Mouse (Mus musculus) thymus, postnatal 36 days (tissue): ENCODE data around the gene Acmsd.

Experiments
- DNase-seq, 2 experiments: peaks; one replicate each; pipeline ENCODE4 v3.0.0; 2022; ENCODE audit warnings: mixed read lengths in 2 of 2

Gene Acmsd

DNA sequence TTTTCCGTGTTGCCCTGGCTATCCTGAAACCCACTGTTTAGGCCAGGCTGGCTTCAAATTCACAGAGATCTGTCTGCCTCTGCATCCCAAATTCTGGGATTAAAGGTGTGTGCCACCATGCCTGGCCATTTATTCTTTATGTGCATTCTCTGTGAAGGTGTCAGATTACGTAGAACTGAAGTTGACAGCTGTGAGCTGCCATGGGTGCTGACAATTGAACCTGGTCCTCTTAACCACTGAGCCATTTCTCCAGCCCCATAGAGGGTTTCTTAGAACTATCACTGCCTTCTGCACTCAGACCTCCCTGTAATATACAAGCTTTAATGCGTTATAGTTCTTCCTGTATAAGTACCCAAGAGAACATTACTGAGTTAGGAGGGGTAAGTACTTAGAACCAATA, 49.4 kb downstream of the Acmsd start:
- no peak for DNase-seq

DNA sequence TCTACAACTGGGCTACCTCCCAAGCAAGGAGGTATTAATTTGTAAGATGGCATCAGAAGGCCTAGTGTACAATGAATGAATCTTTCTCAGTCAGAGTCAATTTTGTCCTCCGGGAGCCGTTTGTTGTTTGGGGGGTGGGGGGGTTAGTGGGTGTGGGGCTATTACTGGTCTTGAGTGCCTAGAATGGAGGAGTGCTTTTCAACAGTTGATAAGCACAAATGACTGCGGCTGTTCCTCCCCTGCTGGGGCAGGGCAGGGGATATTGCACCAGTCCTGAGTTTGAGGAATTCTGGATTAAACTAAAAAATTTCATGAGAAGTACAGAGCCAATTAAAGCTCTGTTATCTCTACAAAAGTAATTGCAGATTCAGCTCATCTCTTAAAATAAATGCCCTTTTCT, 50.9 kb downstream of the Acmsd start:
- DNase-seq = no peak

DNA sequence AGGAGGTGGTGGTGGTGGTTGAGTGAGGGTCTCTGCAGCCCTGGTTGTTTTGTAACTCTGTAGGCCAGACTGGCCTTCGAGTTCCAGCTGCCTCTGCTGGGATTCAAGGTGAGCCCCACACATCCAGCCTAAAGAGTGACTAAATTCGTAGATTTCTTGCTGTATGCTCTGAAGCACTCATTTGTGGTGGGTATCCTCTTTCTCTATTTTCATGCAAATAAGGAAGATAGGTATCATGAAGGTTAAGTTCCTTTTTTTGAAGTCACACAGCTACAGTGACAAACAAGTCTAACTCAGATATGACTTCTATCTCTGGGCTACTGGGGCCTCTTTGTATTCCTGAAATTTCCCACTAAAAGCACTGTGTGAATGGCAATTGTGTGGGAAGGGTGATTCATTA, 51.6 kb downstream of the Acmsd start:
- DNase-seq = no peak

DNA sequence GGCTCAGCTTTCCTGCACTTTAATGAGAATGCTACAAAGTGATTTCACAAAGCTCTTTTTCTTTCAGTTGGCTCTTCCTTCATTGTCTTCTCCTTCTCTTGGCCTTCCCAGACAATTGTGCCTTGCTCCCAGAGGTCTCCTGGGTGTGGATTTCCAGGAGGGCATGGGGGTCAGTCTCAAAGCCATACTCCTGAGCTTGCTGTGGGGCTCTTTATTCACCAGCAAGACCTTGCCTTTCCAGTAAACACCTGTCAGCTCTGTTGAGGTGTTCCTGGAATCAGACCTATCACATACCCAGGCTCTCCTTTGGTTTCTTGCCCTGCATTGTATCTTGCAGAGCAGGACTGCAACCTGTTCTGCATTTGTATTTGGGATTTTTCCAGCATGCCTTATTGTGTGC, 54.6 kb downstream of the Acmsd start:
- DNase-seq = no peak

DNA sequence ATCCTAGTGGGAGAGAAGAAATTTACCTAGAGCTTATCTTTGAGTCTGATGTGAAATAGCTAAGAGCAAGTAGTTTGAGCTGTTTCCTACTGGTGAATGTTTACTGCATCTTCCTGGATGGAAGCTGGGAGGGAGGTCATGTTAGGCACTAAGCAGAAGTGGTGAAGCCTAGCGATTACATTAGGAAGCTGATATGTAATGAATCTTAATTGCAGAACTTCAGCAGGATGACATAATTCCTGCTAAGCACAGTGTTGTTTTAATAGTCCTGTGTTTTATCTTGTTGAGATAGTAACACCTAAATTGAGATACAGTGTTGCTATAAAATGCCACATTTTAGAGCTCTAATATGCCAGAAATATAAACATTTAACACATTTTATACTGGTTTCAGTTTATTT, 56.7 kb downstream of the Acmsd start:
- no peak for DNase-seq

DNA sequence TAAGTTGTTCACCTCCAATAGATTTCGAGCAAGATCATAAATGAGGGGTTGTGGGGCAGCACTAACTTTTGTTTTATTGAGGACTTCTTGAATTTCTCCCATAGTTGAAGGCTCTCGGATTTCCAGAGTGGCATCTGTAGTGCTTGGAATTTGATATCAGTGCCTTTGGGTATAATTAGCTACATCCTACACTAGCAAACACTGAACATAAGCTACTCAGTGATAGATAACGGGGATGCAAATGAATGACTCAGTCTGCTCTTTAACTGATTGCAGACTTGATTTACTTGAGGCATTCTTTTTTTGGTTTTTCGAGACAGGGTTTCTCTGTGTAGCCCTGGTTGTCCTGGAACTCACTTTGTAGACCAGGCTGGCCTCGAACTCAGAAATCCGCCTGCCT, 59.7 kb downstream of the Acmsd start:
- no peak for DNase-seq

DNA sequence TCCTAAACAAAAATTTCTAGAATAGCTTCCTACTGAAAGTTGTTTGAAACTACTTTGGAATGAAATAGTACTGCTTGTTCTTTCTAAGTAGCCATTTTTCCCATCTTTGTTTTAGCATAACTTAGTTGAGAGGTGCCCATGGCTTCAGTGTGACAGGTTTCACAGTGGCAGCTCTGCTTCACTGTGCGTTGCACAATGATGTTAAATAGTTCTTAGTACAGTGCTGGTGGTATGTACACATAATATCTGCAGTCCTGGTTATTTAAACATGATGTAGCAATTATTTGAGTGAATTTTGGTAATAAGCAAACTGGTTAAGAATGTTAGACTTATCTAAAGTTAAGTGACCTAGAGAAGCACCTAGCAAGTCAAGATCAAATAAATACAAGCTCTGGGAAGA, 64.2 kb downstream of the Acmsd start:
- no peak for DNase-seq

DNA sequence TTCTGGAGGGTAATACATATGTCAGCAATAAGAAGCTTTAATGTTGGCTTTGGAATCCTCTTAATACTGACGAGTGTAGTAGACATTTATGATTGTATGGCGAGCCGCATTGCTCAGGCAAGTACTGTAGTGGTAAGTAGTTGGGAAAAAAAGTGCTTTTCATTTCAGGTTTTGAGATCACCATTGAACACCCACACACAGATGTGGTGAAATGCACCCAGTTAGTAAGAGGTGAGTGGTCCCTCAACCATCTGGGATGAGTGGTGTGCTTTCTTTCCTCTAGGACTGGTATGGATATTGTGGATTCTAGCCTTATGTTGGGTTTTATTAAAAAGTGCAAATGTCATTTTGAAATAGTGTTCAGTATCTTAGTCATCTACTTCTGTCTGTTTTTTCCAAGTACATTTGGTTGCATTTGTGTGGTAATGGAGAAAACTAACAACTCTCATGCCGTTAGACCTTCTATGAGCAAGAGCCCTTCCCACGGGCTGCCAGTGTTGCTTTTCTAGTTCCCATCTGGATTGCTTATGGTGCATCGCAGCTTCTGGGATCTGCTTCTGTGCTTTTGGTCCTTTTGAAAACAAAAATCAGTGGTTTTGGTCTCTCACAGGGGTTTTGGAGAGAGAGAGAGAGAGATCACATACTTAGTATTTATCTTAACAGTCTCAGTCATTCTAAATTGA, 66.0 kb downstream of the Acmsd start:
- DNase-seq = no peak

DNA sequence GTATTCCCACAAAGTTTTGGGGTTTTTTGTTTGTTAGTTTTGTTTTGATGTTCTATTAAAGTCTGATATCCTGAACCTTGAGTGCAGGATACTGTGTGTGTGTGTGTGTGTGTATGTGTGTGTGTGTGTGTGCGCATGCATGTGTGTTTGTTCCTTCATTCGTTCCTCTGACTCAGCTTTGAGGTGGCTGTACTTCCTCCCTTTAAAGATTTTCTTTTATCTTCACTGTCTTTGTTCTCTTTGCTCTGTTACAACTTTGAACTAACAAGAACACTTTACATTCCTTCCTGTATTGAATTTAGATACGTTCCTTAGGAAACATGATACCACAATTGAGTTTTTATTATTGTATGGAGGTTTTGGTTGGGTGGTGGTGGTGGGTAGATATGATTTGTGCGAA, 67.1 kb downstream of the Acmsd start:
- peak; percentile 15 to 26 for DNase-seq

DNA sequence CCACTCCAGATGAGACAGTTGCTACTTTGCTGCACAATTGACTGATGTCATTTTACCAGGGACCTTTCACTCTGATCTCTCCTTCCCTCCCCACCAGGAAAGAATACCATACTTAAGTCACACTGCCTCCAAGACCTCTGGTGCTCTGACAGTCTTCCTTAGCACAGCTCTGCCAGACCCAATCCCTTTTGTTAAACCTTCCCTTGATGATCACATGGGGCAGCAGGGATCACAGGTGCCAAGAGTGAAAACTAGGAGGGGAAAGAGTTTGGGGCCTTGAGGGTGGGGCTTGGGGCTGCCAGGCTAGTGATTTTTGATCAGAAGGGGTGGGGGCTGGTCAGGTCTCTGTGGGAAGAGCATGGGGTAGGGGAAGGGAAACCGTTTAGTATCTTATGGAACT, 67.5 kb downstream of the Acmsd start:
- DNase-seq = no peak

DNA sequence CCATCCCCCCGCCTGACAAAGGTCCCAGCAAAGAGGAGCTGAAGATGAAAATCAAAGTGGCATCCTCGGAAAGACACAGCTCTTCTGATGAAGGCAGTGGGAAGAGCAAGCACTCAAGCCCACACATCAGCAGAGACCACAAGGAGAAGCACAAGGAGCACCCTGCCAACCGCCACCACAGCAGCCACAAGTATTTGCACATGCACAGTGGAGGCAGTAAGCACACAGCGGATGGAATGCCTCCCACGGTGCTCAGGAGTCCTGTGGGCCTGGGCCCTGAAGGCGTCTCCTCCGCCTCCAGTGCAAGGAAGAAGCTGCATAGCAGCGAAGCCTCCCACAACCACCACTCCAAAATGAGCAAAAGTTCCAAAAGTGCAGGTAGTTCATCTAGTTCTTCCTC, 73.7 kb downstream of the Acmsd start:
- no peak for DNase-seq

DNA sequence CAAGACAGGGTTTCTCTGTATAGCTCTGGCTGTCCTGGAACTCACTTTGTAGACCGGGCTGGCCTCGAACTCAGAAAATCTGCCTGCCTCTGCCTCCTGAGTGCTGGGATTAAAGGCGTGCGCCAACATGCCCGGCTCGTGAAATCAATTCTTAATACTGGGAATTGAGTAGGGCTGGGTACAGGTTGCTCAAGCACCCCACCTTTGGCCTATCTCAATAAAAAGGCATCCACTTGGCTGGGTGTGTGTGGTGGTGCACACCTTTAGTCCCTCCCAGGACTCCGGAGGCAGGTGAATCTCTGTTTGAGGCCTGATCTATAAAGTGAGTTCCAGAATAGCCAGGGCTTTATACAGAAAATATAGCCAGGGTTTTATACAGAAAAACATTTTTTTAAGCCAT, 79.5 kb downstream of the Acmsd start:
- DNase-seq = no peak

DNA sequence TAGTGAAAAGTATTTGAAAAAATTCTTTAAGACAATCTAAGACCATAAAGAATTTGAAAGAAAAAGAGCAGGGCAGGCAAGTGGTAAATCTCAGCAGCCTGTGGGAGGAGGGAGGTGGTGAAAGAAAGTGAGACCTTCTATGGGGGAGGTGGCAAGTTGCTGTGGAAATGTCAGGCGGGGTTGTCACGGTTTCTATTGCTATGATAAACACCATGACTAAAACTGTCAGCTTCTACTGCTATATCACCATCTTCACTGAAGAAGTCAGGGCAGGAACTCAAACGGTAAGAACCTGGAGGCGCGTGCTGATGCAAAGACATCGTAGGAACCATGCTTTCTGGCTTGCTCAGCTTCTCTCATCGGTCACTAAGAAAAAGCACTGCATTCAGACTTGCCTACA, 83.7 kb downstream of the Acmsd start:
- DNase-seq = no peak

DNA sequence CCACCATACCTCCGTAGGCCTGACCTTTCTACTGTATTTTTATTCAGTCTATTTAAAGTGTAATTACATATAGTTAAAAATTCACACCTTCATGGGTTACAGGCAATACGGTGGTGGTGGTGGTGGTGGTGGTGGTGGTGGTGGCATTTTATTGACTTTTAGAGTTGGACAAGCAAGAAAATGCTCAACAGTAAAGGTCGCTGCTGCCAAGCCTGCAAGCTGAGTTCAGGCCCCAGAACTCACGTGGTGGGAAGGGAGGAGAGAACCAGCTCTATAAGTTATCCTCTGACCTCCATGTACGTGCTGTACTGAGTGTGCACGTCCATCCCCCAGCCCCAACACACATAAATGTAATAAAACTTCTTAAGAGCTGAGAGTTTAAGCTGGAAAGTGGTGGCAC, 87.2 kb downstream of the Acmsd start:
- DNase-seq = no peak
